Mouse (Mus musculus): ENCODE measurements at regions not wholly inside any gene's neighbourhood (a gene's known extent, or its start where the extent isn't known, plus 50 kb on each side); places are given as distances from the start of the nearest gene placed in this dataset.
A peak's percentile ranks its signal among the peaks of the same experiment; 100 is the strongest.
"Not testable (repeated sequence)": the region's sequence is repeated elsewhere in the genome, so short reads cannot be mapped to it uniquely, and the experiment has no call there.

GRCm38 (mm10) chr8:8978969-8979368, 288.6 kb upstream of the Arglu1 start:
- no peak for DNase-seq (ENCODE audit: low read depth, low spot score)

GRCm38 (mm10) chr8:8973769-8974168, 283.4 kb upstream of the Arglu1 start:
- no peak for DNase-seq (ENCODE audit: low read depth, low spot score)

GRCm38 (mm10) chr8:8973334-8973733, 283.0 kb upstream of the Arglu1 start:
- DNase-seq (ENCODE audit: low read depth, low spot score), result no peak

GRCm38 (mm10) chr8:8970776-8971175, 280.5 kb upstream of the Arglu1 start:
- DNase-seq (ENCODE audit: low read depth, low spot score), result no peak

GRCm38 (mm10) chr8:8970346-8970745, 280.0 kb upstream of the Arglu1 start:
- no peak for DNase-seq (ENCODE audit: low read depth, low spot score)

GRCm38 (mm10) chr8:8969112-8969950, 279.0 kb upstream of the Arglu1 start:
- peak; percentile 40 for DNase-seq (ENCODE audit: low read depth, low spot score)

GRCm38 (mm10) chr8:8966658-8967048, 276.3 kb upstream of the Arglu1 start:
- DNase-seq (ENCODE audit: low read depth, low spot score), result no peak

- no peak for DNase-seq (ENCODE audit: low read depth, low spot score)
Measured at GRCm38 (mm10) chr8:8965983-8966657, 275.8 kb upstream of the Arglu1 start.

GRCm38 (mm10) chr8:8960221-8960620, 269.9 kb upstream of the Arglu1 start:
- DNase-seq (ENCODE audit: low read depth, low spot score), result no peak

- DNase-seq (ENCODE audit: low read depth, low spot score), result no peak
Measured at GRCm38 (mm10) chr8:8959787-8960093, 269.4 kb upstream of the Arglu1 start.

GRCm38 (mm10) chr8:8959021-8959786, 268.9 kb upstream of the Arglu1 start:
- DNase-seq (ENCODE audit: low read depth, low spot score), result no peak

- not testable (repeated sequence) for DNase-seq (ENCODE audit: low read depth, low spot score)
Measured at GRCm38 (mm10) chr8:8958140-8958539, 267.8 kb upstream of the Arglu1 start.

GRCm38 (mm10) chr8:8952212-8952611, 261.9 kb upstream of the Arglu1 start:
- DNase-seq (ENCODE audit: low read depth, low spot score), result no peak

- no peak for DNase-seq (ENCODE audit: low read depth, low spot score)
Measured at GRCm38 (mm10) chr8:8951186-8951585, 260.9 kb upstream of the Arglu1 start.

- no peak for DNase-seq (ENCODE audit: low read depth, low spot score)
Measured at GRCm38 (mm10) chr8:8947516-8948161, 257.3 kb upstream of the Arglu1 start.

- no peak for DNase-seq (ENCODE audit: low read depth, low spot score)
Measured at GRCm38 (mm10) chr8:8942991-8943390, 252.7 kb upstream of the Arglu1 start.

GRCm38 (mm10) chr8:8940899-8941298, 250.6 kb upstream of the Arglu1 start:
- DNase-seq (ENCODE audit: low read depth, low spot score), result no peak

GRCm38 (mm10) chr8:8938536-8938935, 248.2 kb upstream of the Arglu1 start:
- no peak for DNase-seq (ENCODE audit: low read depth, low spot score)

GRCm38 (mm10) chr8:8932466-8932865, 242.1 kb upstream of the Arglu1 start:
- DNase-seq (ENCODE audit: low read depth, low spot score), result no peak

- no peak for DNase-seq (ENCODE audit: low read depth, low spot score)
Measured at GRCm38 (mm10) chr8:8931746-8932145, 241.4 kb upstream of the Arglu1 start.

- no peak for DNase-seq (ENCODE audit: low read depth, low spot score)
Measured at GRCm38 (mm10) chr8:8928074-8928862, 237.9 kb upstream of the Arglu1 start.

All from skeletal muscle tissue, adult 2 months (tissue).